Mouse (Mus musculus): ENCODE measurements around the gene Mpp2.

GRCm38 (mm10) chr11:102010140-102010539 lies 78.2 kb downstream of the Mpp2 start:
- TF ChIP-seq CTCF (IDR thresholded peaks at IDR 0.05; ENCODE audit: insufficient read depth, low read length) (no peak), POLR2A (IDR thresholded peaks at IDR 0.05; ENCODE audit: borderline replicate concordance, extremely low read depth, low read depth, low read length) (no peak)
